Mouse (Mus musculus) adrenal gland, postnatal 14 days (tissue): ENCODE measurements around the gene Usp4. TPM values are rescaled to one million over a fixed set of nuclear protein-coding genes. Genes with fewer than 3 reads are reported as not detected.

Source experiments
- DNase-seq: peaks from one replicate; pipeline ENCODE4 v3.0.0; 2021; ENCODE audit warnings: mixed read lengths
- total RNA-seq: library from RNA; stranded (reverse); gene quantifications from 2 replicates; pipeline ENCODE4 v1.2.3, GENCODE M21; 2021

Gene Usp4
- total RNA-seq, 1 experiment from 2014 or later, result 101 TPM

DNA sequence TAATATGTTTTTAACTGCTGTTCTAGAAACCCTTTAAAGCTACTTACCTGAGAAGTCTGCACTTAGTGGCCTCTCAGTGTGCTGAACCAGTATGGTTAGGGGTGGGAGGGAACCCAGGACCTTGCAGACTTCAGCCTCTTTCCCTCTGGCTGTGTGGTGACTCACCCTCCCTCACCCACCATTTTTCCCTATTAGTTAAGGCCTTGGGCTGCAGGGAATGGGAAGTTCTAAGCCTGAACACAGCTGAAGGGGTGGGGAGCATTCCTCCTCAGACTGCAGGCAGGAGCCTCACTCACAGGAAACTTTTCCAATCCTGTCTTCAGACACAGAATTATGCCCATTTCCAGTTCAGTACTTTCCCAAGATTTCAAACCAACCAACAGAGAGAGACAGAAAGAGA is 5.9 kb upstream of the Usp4 start:
- peak; percentile 34 for DNase-seq

DNA sequence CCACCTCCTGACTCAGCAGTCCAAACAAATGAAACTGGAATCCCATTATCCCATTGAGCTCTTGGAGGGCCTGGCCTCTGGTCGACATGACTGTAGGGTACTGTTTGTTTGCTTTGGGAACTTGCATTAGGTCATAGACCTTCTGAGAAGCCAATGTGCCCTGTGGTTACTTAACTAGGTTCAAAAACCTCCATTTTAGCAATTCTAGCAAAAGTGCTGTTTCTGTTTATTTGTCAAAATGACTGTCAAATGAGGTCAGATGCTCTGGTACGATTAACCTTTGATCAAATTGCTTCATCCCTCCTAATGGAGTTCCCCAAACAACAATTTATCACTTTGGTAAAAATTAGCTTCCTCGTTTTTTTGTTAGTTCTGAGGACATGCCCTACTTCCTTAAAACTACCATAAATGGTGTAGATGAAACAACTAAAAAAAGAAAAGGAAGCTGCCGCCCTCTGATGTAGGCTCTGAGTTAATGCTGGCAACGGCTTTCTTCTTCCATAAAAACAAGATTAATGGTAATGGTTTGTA is 5.3 kb upstream of the Usp4 start:
- no peak for DNase-seq

DNA sequence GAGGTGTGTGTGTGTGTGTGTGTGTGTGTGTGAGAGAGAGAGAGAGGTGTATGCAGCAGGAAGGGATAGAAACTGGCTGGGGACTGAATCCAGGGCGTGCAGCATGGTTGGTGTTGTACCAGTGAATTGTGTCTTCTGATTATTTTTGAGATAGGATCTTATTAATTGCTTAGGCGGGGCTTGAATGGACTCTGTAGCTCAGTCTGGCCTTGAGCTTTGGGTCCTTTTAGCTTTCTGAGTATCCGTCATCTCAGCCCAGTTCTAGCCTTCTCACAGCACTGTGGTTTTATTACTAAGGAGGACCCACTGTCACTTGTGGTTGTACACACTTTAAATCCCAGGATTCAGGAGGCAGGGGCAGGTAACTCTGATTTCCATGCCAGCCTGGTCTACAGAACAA is 4.3 kb upstream of the Usp4 start:
- DNase-seq, result no peak

DNA sequence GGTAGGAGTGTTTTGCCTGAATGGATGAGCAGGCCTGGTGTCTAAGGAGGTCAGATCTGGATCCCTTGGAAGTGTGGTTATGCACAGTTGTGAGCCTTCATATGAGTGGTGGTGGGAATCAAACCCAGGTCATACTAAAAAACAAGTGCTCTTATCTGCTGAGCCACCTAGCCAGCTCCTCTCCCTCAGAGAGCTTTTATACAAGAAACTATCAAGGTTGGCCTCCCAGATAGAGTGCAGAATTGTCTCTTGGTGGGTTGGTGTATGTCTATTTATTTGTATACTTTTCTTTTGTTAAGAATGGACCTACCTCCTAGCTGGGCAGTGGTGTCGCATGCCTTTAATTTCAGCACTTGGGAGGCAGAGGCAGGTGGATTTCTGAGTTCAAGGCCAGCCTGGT is 3.8 kb upstream of the Usp4 start:
- DNase-seq, result no peak

DNA sequence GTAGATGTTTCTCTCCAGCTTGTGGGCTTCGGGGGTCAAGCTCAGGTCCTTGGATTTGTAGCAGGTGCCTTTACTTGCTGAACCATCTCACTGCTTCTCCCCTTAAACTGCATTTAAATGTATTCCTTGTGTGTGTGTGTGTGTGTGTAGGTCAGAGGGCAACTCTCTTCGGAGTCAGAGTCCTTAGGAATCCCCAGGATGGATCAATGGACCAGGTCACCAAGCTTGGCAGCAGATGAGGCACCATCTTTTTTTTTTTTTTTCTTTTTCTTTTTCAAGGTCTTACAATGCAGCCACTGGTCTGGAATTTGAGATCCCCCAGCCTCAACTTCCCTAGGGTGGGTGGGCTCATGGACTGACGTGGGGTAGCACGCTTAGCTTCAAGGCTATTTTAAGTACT is 3.2 kb upstream of the Usp4 start:
- no peak for DNase-seq

DNA sequence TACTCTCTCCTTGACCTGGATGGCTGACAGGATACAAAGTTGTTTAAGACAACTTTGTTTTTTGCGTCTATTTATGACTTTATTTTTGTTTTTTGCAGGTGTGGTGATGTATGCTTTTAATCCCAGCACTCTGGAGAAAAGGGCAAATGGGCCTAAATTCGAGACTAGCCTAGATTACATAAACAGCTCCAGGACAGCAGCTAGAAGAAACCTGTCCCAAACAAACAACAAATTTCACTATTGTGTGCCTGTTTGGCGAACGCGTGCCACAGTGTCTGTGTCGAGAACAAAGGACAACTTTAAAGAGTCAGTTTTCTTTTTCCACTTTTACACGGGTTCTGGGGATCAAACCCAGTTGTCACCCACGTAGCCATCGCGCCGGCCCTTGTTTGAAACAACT is 629 bp upstream of the Usp4 start:
- DNase-seq, result no peak

DNA sequence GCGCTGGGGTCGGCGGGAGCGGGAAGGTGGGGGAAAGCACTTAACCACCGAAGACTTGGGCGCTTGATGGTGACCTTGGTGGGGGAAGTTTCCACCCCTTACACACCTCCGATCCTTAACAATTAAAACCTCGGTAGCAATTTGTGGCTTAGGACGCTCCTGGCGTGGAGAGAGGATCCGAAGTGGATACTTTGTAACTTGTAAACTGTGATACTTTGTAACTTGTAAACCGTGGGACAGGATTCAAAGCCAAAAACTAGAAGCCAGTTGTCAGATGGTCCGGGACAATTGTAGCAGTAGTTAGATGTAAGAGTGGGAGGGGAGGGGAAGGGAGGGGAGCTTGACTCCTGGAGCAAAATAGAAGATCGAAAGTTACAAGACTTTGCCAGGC is 632 bp downstream of the Usp4 start:
- no peak for DNase-seq

DNA sequence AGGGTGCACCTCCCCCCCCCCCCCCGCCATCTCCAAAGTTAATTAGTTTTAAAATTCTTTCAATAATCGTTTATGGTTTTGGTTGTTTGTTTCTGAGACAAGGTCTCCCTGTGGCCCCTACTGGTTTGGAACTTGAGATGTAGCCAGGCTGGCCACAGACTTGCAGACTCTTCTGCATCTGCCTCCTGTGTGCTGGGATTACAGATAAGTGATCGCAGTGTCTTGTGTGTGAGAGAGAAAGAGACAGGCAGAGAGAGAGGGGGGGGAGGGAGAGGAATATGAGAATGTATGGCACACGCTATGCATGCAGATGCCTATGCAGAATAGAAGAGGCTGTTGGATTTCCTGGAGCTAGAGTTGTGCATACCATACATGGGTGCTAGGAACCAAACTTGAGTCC is 2.1 kb downstream of the Usp4 start:
- DNase-seq, result no peak

DNA sequence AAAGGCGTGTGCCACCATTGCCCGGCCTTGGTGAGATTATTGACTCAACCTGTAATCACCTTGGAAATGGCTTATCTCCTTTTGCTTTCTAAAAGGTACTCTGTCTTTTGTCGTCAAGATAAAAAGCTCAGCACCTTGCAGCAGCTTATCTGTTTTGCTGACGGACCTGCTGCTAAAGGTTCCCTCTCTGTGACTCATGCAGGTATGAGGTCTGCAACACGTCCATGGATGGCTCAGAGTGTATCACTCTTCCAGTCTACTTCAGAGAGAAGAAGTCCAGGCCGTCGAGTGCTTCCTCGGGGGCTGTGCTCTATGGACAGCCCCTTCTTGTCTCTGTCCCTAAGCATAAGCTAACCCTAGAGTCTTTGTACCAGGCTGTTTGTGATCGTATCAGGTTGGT is 30.6 kb downstream of the Usp4 start:
- no peak for DNase-seq

DNA sequence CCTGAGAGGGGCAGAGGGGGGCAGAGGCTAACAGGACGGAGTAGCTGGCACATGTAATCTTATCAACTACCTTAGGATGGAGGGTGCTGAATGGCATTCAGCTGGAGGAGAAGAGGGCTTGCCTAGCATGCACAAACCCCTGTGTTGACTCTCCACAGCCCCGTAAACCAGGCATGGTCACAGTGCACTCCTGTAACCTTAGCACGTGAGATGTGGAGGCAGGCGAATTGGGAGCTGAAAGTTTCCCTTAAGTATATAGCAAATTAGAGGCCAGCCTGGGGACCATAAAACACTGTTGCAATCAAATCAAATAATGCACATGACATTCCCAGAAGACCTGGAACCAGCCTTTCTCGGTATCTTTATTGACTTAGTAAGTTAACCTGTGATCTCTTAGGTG is 31.1 kb downstream of the Usp4 start:
- DNase-seq, result no peak

DNA sequence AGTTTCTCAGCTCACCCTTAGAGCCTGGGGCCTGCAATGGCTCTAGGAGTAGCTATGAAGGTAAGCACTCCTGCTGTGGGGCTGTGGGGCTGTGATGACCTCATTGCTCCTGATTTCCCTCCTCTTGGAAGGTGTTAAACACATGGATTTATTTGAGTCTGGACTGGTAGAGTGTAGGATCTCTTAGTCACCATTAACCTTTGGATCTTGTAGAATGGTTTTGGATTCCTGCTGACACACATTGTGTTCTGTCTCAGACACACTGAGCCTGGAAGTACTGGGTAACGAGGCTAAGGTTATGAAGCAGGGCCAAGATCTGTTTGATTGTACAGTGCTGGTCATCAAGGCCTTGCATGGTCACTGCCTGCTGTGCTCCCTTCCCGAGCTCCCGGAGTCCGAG is 31.6 kb downstream of the Usp4 start:
- no peak for DNase-seq

DNA sequence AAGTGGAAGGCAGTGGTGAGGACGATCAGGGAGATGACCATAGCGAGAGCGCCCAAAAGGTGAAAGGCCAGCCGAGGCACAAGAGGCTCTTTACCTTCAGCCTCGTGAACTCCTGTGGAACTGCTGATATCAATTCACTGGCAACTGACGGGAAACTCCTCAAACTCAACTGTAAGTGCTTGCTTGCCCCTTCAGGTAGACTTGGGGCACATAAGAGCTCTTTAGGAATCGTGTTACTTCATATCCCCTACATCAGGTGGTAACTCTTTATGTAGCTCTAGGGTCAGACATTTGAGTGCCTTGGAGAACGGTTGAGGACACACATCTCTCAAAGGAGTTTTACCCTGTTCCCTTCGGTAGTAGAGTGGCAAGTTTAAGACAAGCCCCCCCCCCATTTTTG is 33.7 kb downstream of the Usp4 start:
- no peak for DNase-seq

DNA sequence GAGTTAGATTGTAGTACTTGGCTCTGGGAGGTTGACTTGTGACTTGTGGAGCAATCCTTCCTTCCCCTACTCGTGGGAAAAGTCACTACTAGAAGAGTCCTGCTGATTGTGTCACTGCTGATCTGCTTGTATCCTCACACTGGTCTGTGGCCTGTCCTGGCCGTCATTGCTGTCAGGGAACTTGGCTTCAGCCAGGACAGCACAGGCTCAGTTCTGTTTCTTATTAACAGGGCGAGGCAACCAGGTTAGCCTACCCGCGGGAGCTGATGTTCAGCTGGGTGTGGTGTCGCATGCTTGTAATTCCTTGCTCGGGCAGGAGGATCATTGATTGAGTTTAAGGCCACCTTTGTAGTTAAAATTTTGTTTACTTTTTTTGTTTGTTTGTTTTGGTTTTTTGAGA is 37.4 kb downstream of the Usp4 start:
- no peak for DNase-seq

DNA sequence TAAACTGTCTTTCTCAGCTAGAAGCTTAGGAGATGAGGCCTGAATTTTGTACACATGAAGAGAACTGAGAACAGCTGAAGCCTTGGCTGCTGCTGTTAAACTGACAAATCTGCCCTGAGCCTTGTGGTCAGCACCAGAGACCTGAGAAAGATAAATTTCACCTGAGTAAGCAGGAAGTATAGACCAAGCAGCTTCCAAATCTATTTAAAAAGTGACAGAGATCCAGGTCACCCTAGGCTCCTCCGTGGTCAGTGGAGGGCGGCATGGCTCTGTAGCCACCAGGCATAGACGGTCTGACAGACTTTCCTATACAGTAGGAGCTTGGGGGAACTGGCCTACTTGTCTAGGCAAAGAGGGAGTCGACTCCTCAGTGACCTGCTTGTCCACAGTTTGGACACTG is 39.2 kb downstream of the Usp4 start:
- DNase-seq, result no peak

DNA sequence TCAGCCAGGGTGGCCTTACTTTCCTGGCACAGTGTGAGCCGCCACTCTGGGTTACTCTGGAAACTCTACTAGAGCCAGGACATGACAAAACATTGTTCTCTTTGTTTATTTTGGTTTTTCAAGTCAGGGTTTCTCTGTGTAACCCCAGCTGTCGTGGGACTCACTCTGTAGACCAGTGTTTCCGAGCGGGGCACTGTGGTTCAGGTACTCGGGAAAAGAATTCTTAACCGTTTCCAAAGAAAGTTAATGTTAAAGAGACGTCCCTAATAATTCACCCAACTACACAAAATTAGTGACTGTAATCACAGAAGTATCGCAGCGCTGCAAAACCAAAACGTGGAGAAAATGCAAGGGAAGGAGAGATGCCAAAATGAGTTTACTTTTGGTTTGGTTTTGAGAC is 40.9 kb downstream of the Usp4 start:
- no peak for DNase-seq

DNA sequence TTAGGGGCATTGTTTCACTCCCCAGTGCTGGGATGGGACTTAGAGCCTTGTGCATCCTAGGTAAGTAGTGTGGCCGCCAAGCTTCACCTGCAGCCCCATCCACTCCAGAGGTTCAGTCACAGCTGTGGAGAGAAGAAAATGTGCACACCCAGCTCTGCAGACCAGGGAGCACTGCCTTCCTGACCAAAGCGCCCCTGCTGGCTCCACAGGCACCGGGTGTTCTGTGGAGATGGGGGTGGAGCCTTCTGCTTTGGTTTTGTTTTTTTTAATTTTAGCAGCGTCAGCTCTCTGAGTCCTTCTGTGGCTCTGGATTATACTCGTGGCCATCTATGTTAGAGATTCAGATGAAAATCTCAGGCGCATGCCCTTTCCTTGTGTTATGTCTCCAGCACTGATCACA is 41.6 kb downstream of the Usp4 start:
- no peak for DNase-seq

DNA sequence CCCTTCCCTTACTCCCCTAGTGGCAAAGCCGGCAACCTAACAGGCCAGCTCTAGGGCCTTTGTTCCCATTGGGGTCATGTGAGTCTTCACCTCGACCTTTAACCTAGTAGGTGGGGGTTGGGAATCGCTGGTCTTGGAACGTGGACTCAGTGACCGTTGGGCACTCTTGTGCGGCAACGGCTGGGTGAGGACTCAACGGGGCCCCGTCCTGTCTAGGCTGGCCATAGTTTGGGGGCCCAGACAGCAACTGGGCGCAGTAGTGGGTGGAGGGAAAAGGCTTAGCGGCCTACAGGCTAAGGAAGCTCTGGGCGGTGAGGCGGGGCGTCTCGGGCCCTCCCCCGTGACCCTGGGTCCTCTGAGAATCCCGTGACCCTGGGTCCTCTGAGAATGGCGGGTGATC is 45.0 kb downstream of the Usp4 start, which contains the start of gene 1700102P08Rik:
TSS of gene 1700102P08Rik (plus strand) at position 130 of the 400 bp plus-strand sequence.
- peak; percentile 16 for DNase-seq

DNA sequence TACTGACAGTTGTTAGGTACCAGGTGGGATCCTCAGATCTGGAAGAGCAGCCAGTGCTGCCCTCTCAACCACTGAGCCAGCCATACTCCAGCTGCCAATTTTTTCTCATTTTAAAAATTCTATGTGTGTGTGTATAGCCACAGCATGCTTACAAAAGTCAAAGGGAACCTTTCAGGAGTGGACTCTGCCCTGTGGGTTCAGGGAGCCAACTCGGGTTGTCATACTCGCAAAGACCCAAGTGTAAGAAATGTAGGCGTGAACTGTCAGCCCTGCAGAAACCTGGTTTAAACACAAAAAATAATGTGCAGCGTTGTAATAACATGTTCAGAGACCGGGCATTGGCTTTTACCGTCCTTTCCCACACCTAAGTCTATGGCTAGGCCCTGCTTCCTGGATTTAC is 46.5 kb downstream of the Usp4 start:
- no peak for DNase-seq

DNA sequence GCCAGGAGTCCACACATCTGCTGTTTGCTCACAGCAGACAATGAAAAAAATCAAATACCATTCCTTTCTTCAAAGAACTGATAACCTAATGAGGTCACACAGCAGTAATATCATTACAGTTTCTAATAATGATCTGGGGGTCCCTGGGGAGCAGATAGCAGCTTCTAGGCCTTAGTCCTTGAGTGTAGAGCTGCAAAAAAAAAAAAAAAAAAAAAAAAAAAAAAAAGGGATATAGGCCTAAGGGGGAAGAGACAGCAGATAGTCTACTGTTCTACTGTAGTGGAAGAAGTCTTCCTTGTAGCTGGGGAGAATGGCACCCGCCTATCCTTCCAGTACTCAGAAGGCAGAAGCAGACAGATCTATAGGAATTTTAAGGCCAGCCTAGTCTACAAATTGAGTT is 47.8 kb downstream of the Usp4 start:
- DNase-seq, result no peak

DNA sequence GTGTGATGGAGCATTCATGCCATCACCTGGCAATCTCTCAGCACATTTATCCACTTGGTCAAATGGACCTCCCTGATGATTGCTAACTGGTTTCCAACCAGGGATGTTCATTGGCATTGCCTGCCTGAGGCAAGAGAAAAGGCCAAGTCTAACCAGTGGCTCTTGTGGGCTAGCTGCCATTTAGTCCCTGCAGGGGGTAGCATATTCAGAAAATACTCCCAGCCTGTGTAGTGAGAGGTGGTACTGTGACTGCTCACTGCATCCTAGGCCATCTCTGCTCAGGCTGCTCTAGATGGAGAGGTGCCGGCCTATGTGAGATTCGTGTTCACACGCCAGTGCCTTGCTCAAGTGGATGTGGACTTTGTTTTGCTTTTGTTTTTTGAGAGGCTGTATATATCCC is 50.7 kb downstream of the Usp4 start:
- DNase-seq, result no peak

DNA sequence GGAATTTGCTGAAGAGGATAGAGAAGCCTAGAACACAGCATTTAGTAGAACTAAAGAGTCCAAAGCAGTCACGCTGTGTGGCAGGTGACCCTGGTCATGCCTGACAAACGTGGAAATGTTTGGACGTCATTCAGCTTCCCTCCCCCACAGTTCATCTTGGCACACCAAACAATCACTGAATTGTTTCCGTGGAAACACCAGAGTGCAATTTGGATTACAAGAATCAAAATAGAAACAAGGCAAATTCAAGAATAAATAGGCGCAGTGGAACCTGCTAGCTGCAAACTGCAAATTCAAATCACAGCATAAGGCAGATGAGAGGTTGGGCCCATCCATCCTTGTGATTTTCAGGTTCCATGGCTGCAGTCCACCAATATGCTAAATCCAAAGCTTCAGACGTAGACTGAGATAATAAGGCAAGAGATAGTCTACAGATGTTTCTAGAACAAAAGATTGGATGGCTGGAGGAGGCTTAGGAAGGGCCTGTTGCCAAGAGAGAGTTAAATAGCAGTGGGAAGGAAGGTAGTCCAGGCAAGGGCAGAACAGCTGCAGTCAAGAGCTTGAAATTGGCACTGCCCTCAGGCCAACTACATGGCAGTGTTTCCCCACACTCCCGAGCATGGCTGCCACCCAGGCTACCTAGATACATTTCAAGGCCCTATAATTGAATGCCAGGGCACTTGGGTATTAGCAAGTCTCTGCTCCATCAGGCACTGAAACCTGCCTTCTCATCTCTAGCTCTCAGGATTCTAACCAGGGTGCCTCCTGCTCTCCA is 53.7 kb downstream of the Usp4 start:
- DNase-seq, result peak; percentile 59

DNA sequence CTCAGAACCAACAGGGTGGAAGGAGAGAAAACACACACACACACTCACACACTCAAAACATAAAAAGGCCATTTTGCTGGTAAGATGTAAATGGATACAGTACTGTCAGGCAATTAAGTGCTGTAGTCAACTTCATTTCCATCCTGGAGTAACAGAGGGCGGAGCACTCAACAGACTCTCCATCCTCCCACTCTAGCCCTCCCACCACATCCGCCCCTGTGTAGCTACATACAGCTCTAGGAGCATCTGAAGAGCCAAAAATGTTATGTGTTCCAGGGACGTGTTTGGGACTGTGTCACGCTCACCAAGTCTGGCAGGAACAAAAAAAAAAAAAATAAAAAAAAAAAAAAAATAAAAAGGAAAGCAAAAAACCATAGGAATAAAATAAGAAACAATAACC is 55.4 kb downstream of the Usp4 start:
- DNase-seq, result no peak

DNA sequence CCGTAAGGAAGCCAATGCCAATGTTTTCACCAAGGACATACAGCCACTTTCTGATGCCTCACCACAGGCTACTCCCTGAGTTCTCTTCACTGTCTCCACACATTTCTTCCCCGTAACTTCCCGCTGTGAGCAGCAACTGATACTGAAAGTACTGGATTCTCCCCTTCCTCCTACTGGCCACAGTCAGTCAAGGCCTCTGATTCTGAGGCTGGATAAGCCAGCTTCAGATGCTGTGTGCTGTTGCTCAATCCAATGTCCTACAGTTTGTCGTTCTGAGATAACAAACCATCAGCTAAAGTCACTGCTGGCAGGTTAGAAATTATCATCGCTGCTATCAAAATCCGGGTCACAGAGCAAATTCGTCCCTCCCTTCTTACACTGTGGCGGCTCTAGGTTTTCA is 56.8 kb downstream of the Usp4 start:
- DNase-seq, result peak; percentile 36

DNA sequence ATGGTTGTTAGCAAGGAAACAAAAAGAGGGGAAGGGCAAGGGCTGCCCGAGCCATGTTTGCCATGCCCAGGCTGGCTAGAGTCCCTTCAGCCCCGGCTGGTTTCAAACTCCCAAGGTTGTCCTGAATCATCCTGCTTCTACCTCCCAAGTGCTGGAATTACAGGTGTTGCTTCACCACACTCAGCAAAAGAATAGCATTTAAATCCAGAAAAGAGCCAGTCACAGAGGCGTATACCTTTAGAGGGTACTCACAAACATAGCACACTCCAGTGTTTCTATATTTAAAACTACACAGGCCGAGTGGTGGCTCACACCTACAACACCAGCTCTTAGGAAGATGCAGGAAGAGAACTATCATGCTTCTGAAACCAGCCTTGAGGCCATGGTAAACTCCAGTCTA is 61.9 kb downstream of the Usp4 start:
- DNase-seq, result no peak
